Mouse (Mus musculus) cerebellum, adult (tissue): ENCODE data around the gene Rpp25l.
A peak's percentile ranks its signal among the peaks of the same experiment; 100 is the strongest.
"Not testable (repeated sequence)": the region's sequence is repeated elsewhere in the genome, so short reads cannot be mapped to it uniquely, and the experiment has no call there.

Source experiments
- ATAC-seq: cut with Nextera tagmentation; 2 replicates; pipeline ENCODE4 v1.9.2; 2017; ENCODE audit warnings: mild to moderate bottlenecking, moderate library complexity, mixed read lengths; ENCODE audit not compliant: insufficient number of reproducible peaks, low FRiP score, low TSS enrichment

The Rpp25l gene

DNA sequence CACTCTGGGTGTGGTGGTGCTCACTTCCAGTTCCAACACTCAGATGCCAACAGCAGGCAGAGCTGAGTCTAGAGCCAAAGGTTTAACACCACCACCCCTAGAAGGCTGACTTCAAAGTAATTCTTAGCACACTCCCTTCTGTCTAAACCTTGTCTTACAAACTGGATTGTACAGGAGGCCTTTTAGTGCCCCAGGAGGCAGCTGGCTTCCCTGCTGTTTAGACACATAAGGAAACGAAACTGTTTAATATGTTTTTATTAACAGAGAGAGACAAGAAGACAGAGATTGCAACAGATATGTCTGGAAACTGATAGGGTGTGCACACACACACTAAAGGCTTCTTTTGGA is 24.9 kb upstream of the Rpp25l start:
- no peak for ATAC-seq

DNA sequence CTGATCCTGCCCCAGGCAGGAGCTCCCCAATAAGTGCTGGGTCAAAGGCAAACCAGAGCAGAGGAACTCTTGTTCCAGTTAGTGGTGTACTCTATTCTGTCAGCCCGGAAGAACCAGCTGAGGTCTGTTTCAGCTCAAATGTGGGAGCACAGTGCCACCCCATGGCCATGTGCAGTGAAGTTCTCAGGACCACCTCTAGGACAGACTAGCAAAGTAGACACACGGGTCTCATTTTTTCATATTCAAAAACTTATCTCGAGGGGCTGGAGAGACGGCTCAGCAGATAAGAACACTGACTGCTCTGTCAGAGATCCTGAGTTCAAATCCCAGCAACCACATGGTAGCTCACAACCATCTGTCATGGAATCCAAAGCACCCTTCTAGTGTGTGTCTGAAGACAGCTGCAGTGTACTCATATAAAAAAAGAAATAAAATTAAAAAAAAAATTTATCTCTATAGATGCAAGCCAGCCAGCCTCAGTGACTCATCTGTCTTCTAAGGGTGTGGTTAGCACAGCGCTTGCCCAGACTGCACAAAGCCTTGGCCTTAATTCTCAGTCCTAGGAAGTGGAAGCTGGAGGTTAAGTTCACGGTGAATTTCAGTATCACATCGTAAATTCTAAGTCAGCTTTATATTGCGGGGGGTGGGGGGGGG is 24.4 kb upstream of the Rpp25l start:
- 0 out of 2 replicates have a peak, but pooled peaks have one; percentile 15 for ATAC-seq

DNA sequence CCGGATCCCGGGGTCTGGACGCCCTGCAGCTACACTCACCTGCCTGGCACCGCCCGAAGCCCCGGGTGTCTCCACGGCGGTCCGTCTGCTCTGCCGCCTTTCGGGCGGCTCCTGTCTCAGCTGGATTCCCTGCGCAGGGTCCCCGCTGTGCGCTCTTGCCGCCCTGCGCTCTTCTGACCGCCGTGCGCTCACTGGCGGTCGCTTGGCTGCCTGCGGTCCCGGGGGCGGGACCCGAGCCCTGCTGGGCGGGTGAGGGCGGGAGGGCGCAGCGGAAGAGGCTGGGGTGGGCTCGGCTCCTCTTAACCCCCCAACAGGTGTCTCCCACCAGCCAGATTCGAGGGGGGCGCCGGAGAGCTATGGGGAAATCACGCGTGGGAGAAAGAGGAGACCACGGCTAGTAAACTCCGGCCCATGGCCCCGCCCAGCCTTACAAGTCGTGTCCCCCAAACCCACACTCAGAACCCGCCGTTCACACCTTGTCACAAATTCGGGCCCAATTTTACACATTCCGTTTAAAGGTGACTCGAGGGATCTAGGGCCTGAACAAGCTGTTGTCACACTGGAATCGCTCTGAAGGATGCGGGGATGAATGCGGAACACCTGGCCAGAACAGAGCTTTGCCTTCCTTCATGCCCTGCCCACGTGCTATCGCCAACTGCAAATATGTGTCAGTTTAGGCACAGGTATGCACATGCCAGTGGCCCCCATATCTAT is 17.9 kb upstream of the Rpp25l start, which contains the start of gene Arid3c:
Gene Arid3c, minus strand, starts transcription at position 91 of the 714 bp plus-strand sequence.
- 0 out of 2 replicates have a peak, but pooled peaks have one; percentile 45 for ATAC-seq

DNA sequence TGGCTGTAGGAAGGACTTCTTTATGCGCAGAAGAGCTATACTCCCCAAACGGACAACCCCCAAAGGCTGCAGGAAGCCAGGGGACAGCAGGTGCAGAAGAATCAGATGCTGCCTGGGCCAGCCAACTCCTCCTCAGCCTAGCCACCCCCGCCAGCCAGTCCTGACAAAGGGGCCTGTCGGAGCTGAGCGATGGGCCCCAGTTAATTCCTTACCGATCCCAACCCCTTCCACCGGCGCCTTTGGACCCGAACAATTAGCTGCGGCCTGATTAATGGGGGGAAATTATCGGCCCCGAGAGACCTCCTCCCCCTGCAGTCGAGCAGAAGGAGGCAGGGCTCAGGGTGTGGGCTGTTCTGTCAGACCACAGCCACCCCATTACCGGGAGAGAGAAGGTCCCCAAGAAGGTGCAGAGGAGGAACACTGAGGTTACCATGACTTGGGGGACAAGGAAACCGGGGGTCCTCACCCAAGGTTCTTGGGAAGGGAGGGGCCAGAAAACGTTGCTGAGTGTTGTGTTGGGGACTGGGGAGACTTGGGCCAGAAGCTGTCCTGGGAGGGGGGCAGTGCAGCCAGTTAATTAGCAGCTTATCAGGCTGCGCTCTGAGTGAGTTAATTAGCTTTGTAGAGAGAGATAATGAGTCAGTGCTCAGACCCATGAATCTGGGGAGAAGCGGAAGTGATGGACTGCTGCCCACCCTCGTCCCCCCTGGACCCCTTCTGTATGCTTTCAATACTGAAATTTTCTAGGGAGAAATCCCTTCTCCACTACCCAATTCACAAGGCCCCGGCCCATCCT is 13.7 kb upstream of the Rpp25l start:
- ATAC-seq, result no peak

DNA sequence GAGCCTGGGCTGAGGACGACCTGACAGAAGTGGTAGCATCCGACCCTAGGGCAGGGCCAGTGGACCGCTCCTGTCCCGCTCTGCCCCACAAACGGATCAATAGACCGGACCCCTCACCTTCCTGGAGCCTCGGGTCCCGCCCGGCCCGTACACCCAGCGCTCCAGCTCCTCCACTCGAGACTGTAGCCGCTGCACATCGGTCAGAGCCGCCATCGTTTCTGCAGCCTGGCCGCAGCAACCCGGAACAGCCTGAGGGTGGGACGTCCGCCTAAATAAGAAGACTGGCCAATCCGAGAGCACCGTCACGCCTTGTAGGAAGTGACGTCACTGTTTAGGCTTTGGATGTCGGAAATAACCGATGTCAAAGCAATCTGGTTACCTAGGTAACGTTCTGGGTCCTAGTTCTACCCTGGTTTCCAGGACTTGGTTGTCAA is 9.6 kb upstream of the Rpp25l start, which contains the start of gene Dctn3:
Gene Dctn3, minus strand, starts transcription at position 253 of the 434 bp plus-strand sequence.
- peak; percentile 97 for ATAC-seq

DNA sequence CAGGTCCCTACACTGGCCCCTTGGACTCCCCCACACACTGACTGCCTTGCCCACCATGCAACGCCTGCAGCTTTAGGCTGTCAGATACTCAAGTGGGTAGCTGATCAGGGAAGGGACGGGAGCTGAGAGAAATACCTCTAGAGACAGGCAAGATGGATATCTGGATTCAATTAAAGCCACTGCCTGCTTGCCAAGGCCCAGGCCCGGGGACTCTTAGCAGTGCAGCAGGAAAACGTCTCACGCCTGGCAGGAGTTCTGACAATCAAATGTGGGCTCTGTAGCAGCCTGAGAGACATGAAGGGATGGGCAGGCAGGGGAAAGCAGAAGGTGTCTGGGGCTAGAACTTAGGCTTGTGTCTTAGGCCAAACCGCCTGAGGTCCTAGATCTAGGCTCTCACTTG is 3.5 kb upstream of the Rpp25l start:
- no peak for ATAC-seq

DNA sequence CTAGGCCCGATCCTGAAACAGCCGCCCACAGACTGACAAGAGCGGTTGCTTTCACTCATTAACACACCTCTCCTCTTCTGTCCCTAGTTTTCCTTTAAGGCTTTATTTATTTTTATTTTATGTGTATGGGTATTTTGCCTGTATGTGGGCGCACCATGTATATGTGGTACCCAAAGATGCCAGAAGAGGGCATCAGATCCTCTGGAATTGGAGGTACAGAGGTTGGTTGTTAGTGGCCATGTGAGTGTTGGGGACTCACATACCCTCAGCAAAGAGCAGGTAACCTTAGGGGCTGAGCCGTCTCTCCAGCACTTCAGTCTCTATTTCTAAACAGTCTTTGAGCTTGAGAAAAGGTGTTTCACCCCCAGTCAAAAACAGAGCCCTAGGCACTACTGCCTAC is 2.3 kb upstream of the Rpp25l start:
- ATAC-seq, result no peak

DNA sequence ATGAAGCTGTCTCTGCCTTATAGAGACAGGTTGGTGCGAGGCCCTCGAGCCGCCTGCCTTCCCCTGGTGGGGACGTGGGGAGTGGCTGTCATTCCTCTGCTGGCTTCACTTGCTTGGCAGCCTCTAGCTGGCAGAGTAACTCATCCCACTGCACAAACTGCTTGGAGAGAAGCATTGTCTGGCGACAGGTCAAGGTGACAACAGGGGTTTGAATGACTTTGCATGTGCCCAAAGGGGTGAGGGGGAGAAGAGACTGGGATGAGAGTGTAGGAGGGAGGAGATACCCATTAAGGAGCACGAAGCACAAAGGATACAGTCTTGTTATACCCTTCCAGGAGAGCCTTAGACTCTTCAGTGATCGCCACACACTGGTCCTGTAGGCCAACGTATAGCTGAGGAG is 1.7 kb upstream of the Rpp25l start:
- no peak for ATAC-seq

DNA sequence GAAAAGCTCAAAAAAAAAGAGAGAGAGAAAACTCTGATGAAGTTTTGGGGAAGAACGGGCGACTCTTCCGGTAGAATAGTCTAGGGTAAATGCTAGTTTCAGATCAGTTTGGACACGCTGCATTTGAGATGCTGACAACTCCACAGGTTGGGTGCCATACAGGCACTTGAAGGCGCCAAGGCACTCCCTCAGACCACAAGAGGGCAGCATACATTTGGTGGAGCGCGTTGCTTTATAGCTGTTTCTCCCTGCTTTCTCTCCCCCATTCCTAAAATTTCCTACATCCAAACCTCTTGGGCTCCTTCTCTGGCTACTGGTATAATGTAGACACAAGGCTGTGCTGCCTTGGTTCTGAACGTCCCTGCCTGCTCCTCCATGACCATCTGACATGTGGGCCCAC is 942 bp upstream of the Rpp25l start:
- 0 out of 2 replicates have a peak, but pooled peaks have one; percentile 24 for ATAC-seq

DNA sequence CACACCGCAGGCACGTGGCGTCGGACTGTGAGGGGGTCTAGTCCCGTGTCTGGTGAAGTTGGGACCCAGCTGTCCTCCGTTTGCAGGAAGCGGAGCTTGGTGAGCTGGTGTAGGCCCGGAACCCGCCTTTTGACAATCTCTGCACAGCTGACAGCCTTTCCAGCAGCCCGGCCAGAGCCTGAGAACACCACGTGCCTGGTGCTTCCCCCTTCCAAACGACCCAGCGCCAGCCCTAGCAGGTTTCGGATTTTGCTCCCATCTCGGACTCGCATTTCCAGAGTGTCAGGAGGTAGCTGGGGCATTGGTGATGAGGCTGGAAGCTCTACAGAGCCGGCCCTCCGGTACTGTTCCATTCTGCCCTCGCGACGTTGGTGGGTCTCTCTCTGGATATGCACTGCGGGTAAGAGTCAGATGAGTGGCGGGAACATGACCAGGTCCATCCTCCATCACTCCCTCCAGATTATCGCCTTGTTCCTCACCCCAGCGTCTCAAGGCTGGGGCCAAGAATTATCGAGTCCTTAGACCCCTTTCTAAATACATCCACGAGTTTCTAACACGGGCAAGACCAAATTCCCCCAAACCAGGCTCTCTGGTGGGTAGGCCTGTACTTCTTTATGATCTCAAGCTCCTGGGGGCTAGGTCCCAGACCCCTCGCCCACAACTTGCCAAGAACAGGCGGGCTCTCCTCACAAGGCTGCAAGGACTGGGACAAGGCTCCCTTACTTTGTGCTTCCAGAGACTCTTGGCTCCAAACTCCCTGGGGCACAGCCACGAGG is 725 bp downstream of the Rpp25l start:
- no peak for ATAC-seq

DNA sequence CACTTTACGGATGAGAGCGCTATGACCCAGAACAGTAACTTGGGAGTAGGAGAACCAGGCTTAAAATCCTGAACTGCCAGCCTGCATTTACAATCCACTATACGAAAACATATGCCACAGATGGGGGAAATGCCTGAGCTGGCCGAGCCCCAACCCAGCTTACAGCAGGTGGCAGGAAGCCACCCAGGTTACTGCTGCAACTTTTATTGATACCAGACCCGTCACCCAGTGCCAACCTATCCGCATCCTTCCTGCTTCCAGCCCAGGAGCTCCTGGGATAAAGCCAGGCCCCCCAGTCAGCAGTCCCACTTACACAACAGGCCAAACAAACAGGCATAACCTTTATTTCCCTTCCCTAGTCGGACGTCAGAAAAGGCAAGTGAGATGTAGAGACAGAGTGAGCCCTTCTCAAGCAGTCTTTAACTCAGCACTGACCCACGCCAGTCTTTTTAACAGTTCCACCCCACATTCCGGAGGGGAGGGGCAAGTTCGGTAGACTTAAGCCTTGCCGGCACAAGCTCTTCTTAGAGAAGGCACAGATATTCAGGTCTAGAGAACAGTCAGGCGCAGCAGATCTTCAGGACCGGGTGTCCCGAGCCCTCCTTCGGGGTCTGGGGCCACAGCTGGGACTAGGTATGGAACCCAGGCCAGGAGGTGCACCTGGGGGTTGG is 1.5 kb downstream of the Rpp25l start:
- no peak for ATAC-seq

DNA sequence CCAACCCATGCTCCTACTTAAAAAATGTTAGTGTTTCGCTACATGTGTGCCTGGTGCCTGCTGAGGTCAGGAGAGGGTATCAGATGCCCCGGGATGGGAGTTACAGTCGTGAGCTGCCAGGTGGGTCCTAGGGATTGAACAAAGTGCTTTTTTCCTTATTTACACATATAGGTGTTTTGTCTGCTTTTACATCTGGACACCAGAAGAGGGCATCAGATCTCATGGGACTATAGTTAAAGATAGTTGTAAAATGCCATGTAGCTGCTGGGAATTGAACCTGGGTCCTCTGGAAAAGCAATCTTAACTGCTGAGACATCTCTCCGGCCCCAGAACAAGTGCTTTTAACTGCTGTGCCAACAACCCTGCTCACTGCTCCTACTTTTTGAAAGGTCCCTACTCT is 3.1 kb downstream of the Rpp25l start:
- no peak for ATAC-seq

DNA sequence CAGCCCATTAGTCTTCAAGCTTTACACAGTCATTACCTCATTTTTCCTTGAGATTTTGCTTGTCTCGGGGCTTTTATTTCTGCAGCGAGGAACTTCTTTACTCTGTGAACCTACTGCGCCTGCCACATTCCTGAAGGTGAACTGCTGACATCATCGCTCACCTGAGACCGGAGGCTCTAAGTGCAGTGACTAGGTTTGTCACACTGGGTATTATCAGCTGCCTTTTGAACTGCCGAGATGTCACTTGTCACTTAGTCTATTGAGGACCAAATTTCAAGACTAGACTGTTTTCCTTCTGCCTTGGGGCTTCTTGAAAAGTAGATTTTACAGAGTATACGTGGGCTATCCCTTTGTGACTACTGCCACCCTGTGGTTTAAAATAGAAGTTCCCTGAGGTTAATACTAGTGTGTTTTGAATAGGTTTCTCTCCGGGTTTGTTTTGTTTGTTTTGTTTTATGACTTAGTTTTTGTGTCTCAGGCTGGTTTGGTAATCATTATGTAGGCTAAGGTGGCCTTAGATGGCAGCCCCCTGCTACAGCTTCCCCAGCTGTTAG is 5.1 kb downstream of the Rpp25l start:
- no peak for ATAC-seq

DNA sequence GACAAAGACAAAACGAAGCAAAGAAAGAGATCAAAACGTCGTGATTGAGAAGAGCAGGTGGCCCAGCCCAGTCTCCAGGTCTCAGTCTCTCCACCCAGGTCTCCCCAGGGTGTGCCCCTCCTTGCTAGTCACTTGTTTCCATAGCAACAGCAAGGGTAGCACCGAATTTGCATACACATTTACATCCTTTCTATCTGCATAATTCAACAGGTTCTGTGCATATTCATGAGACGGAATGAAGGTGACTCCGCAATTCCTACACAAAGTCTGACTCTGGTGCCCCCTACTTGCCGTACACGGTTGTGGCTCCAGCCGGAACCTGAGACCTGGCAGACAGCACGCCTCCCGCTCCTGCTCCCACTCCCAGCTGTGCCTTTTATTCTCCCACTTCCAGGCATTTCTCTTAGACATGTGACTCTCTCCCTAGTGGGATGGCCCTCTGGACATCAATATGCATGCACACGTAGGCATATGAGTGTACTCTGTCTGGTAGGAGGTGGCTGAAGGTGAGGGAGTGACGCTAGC is 6.3 kb downstream of the Rpp25l start:
- ATAC-seq, result peak; percentile 59; the same call in 1 of the 2 replicates

DNA sequence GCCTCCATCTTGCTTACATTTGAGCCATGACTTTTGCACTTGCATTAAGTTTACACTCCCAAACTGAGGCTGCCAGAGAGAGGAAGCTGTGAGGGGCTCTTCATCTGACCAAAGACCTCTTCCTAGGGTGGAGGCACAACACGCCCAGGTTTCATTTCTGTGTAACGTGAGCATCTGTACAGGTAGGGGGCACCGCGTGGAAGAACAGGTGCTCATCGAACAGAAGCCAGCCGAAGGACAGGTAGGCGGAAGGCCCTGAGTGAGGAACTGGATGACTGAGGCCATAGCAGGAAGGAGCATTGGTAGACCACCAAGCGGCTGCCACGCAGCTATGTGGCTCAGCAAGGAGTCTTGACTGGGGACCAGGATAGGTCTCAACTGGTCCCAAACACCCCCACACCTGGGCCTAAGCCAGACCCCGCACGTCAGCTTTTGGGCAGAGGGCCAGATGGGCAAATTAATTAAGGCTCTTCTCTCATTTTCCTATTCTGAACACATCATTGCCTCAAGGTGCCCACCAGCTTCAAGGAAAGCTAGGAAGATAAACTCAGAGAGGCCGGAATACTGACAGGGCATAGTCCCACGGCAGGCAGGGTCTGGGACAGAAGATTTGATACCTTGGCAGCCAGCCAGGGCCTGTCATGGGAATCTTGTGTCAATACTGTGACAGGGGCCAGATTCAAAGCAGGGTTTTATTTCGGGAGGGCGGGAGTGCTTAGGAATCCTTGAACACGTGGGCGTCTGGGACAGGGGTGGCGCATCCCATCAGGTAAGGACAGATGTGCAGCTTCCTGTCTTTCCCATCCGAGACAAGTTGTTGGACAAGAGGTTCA is 7.2 kb downstream of the Rpp25l start:
- ATAC-seq, result no peak

DNA sequence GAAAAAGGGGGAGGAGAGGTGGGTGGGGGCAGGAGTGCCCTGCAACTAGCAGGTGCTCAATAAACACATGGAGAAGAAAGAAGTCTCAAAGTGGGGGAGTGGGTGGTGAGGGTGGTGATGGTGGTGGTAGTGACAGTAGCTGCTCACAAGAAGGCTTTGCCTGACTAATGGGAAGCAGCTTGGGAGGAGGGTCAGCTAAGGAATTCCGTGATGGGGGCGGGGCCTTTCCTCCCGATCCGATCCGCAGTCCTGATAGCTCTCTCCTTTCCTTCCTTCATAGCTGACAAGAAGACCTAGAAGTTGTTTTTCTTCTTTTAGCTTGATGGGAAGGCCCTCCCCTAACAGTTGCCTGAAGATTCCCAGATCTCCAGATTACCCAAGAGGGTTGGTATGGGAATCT is 8.7 kb downstream of the Rpp25l start:
- ATAC-seq, result no peak

DNA sequence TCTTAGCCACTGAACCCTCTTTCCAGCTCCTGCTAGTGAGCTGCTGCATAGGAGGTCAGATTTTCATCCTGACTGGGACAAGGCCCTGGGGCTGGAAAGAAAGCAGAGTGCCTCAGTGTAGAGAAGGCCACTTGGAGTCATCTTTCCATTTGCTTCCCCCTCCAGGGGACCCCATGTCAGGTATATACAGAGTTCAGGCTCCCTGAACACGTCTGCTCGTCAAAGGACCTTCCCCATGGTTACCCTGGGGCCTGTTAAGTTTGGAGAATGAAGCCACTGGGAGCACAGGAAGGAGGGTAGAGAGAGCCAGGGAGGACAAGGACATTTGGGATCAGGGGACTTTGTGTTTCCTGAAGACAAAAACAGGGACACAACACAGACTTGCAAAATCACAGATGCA is 11.1 kb downstream of the Rpp25l start:
- ATAC-seq, result not testable (repeated sequence)

DNA sequence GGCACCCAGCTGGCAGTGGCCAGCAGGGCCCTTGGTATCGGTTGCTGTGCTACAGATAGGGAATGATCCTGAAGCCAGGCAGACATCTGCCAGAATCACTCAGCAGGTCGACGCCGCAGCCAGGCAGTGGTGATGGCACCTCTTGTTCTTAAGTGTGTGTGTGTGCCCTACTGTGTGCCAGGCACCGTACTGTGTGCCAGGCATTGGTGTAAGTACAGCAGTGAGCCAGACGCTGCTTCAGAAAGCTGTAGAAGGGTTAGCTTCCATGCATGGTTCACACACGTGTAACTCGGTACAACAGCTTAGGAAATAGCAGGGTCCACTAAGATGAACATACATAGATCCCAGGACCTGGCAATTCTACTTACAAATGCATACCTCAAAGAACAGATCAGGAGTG is 13.1 kb downstream of the Rpp25l start:
- ATAC-seq, result not testable (repeated sequence)
